Mouse (Mus musculus) testis, adult 2 months (tissue): ENCODE results near the gene 2310009B15Rik. TPM values are rescaled to one million over a fixed set of nuclear protein-coding genes. Genes with fewer than 3 reads are reported as not detected.

Experiments used
- H3K27ac ChIP-seq: fragments of 200-500 bp; 2 replicates; pipeline ENCODE4 v1.5.1; 2012; ENCODE audit warnings: low read depth, low read length; ENCODE audit not compliant: control insufficient read depth, insufficient read depth
- H3K27me3 ChIP-seq: fragments of 200-500 bp; 2 replicates; pipeline ENCODE4 v1.6.1; 2012; ENCODE audit warnings: mild to moderate bottlenecking, low read length, moderate library complexity; ENCODE audit not compliant: control insufficient read depth, insufficient read depth
- H3K36me3 ChIP-seq: fragments of 200-500 bp; 2 replicates; pipeline ENCODE4 v1.6.1; 2012; ENCODE audit warnings: mild to moderate bottlenecking, low read length; ENCODE audit not compliant: control insufficient read depth, insufficient read depth
- H3K4me1 ChIP-seq: fragments of 200-500 bp; 2 replicates; pipeline ENCODE4 v1.6.1; 2012; ENCODE audit warnings: low read length; ENCODE audit not compliant: control insufficient read depth, insufficient read depth
- H3K4me3 ChIP-seq: fragments of 200-500 bp; 2 replicates; pipeline ENCODE4 v1.5.1; 2012; ENCODE audit warnings: low read depth, mild to moderate bottlenecking, low read length, moderate library complexity, mixed read lengths; ENCODE audit not compliant: control insufficient read depth
- CTCF ChIP-seq: fragments of 200-500 bp; IDR thresholded peaks from 2 replicates; pipeline ENCODE4 v1.5.1; 2012; ENCODE audit warnings: low read depth, mild to moderate bottlenecking, inconsistent platforms, low read length, moderate library complexity; ENCODE audit not compliant: control insufficient read depth, insufficient read depth, insufficient replicate concordance
- POLR2A ChIP-seq: fragments of 200-500 bp; IDR thresholded peaks from 2 replicates; pipeline ENCODE4 v1.6.1; 2012; ENCODE audit warnings: low read depth, mild to moderate bottlenecking, inconsistent platforms, low read length, moderate library complexity; ENCODE audit not compliant: control insufficient read depth
- polyA plus RNA-seq: library from polyadenylated mRNA; depleted of rRNA; stranded (reverse); fragments of >200 nt; gene quantifications from 2 replicates; pipeline ENCODE4 v1.2.3, GENCODE M21; 2012

Gene 2310009B15Rik
- polyA plus RNA-seq, 1 experiment: 9.3 TPM

DNA sequence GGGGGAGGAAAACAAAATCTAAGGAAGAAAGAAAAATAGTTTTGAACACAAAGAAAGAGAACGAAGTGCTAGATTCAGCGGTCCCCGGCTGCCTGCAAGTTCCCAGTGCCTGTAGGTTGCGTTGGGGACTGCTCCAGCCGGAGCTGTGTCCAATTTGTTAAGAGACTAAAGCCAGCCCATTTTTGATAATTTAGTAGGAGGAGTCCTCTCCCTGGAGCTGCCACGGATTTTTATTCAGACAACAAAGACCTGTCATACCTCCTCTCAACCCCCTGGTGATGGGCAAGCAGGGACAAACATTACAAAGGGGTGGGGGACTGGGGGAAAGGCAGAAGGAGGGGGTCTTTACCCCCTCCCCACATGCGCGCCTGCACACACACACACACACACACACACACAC, 14.3 kb downstream of the 2310009B15Rik start:
- Histone ChIP-seq H3K36me3 (no peaks in the 10 kb centered on the region), H3K27me3 (peaks cover 13% of the 10 kb centered on the region), H3K4me1 (peaks cover 17% of the 10 kb centered on the region), H3K27ac (no peak overlapping the region), H3K4me3 (no peak overlapping the region)
- TF ChIP-seq POLR2A (no peak), CTCF (no peak)

- no peak for TF ChIP-seq CTCF
- TF ChIP-seq POLR2A: no peak
- H3K36me3 ChIP-seq: no peaks in the 10 kb centered on the region
- peaks cover 11% of the 10 kb centered on the region for H3K27me3 ChIP-seq
- peak overlapping the region; percentile 68 for H3K4me3 ChIP-seq
- H3K4me1 ChIP-seq: peaks cover 12% of the 10 kb centered on the region
- no peak overlapping the region for H3K27ac ChIP-seq
These were observed 15.2 kb downstream of the 2310009B15Rik start for GRCm38 (mm10) chr1:138841306-138842095.

- Histone ChIP-seq H3K36me3 (no peaks in the 10 kb centered on the region), H3K27me3 (peaks cover 11% of the 10 kb centered on the region), H3K4me1 (peaks cover 12% of the 10 kb centered on the region), H3K4me3 (peak overlapping the region; percentile 68; the same call in 1 of the 2 replicates), H3K27ac (no peak overlapping the region)
- no peak for TF ChIP-seq CTCF
- no peak for TF ChIP-seq POLR2A
These were observed 16.0 kb downstream of the 2310009B15Rik start for GRCm38 (mm10) chr1:138840440-138841305.

DNA sequence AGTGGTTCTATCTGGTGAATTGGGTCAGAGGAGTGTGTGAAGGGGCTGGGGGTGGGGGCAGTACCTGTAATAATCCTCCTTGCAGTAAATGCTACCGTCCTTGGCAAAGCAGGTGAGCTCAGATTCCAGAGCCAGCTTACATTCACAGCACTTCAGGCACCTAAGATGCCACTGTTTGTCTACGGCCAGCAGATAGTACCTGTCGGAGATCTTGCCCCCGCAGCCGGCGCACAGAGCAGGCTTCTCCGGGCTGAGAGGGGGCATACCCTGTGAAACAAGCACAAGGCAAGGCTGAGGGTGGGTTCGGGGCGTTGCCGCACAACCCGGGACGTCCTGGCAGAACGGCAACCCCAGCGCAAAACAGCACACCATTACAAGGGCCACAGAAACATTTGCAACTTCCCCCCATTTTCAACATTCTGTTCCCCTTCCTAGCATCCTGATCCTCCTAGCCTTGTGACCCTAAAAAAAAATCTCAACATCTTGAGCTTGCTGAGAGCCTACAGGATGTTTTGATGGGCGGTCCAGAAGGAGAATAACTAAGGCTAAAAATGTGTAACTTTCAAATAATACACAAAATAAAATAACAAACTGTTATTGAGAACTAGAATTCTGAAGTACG, 16.7 kb downstream of the 2310009B15Rik start:
- H3K4me3 ChIP-seq: no peak overlapping the region

GRCm38 (mm10) chr1:138839291-138839690, 17.4 kb downstream of the 2310009B15Rik start:
- no peak overlapping the region for H3K4me3 ChIP-seq
- peaks cover 12% of the 10 kb centered on the region for H3K4me1 ChIP-seq
- peaks cover 11% of the 10 kb centered on the region for H3K27me3 ChIP-seq
- H3K27ac ChIP-seq: no peak overlapping the region
- no peak for TF ChIP-seq CTCF
- TF ChIP-seq POLR2A: no peak
- no peaks in the 10 kb centered on the region for H3K36me3 ChIP-seq

More for the DNA sequence above, 16.7 kb downstream of the 2310009B15Rik start:
- Histone ChIP-seq H3K27me3 (peaks cover 11% of the 10 kb centered on the region), H3K36me3 (no peaks in the 10 kb centered on the region), H3K27ac (no peak overlapping the region), H3K4me1 (peaks cover 12% of the 10 kb centered on the region)
- TF ChIP-seq CTCF (no peak), POLR2A (no peak)

- H3K27me3 ChIP-seq: peaks cover 9% of the 10 kb centered on the region
- H3K36me3 ChIP-seq: no peaks in the 10 kb centered on the region
- H3K4me1 ChIP-seq: peaks cover 8% of the 10 kb centered on the region
- H3K27ac ChIP-seq: no peak overlapping the region
- H3K4me3 ChIP-seq: no peak overlapping the region
- TF ChIP-seq POLR2A (no peak), CTCF (no peak)
These were observed 18.6 kb downstream of the 2310009B15Rik start for GRCm38 (mm10) chr1:138837786-138838743.
